Mouse (Mus musculus) gastrocnemius, adult 18-20 months (tissue): Measurements from ENCODE around the gene Cpxcr1. TPM values are rescaled to one million over a fixed set of nuclear protein-coding genes. Genes with fewer than 3 reads are reported as not detected.

Source experiments
- DNase-seq: peaks from one replicate; pipeline ENCODE4 v3.0.0; 2021; ENCODE audit warnings: low spot score
- long read RNA-seq, 2 experiments: library from polyadenylated mRNA; stranded (forward); transcript quantifications; one replicate each; pipeline ENCODE4 v2.0.0; 2021
- total RNA-seq, 2 experiments: library from RNA; stranded (reverse); gene quantifications; 2 replicates each; pipeline ENCODE4 v1.2.3; 2021

Cpxcr1 gene
- not detected for total RNA-seq
- long read RNA-seq, experiment 1: 0 reads
- long read RNA-seq, experiment 2: 0 reads

- no peak for DNase-seq
Measured at GRCm38 (mm10) chrX:116448644-116449043, at the start of gene Cpxcr1. TSS of gene Cpxcr1 (plus strand) at chrX:116448944.

Other genes starting within 250 kb of the Cpxcr1 start
- gene H2afb2, start 232.2 kb downstream of the Cpxcr1 start, total RNA-seq: not detected